In genomic region chr4:40014666-40015065, GRCm38 (mm10) we compare ENCODE assay signal across 8 mouse cellular contexts.
DNase-seq lines count a peak whose midpoint lies in the region; ATAC-seq and TF ChIP-seq lines count a peak whose summit lies in the region.

No protein-coding gene starts in this region.

- H3K4me1 ChIP-seq in kidney, postnatal 0 days (replicated peaks; ENCODE audit: insufficient read depth, low read length): no peaks in the 10 kb centered on the region
- H3K4me1 ChIP-seq in limb, embryonic 14.5 days (ENCODE audit: control insufficient read depth, insufficient read depth, low read length): no peaks in the 10 kb centered on the region
- no peaks in the 10 kb centered on the region for H3K4me1 ChIP-seq in olfactory bulb, adult 2 months (ENCODE audit: control insufficient read depth, insufficient read depth, low read length)

- no peak overlapping the region for H3K4me3 ChIP-seq in C2C12 (ENCODE audit: insufficient read depth, poor library complexity, severe bottlenecking)
- no peak overlapping the region for H3K4me3 ChIP-seq in kidney, postnatal 0 days (replicated peaks; ENCODE audit: low read depth, low read length)
- no peak overlapping the region for H3K4me3 ChIP-seq in limb, embryonic 14.5 days (replicated peaks; ENCODE audit: low read length)
- H3K4me3 ChIP-seq in olfactory bulb, adult 2 months (ENCODE audit: insufficient read depth, low read depth, low read length): peak overlapping the region; percentile 19

- WGBS in kidney, postnatal 0 days: 20% methylated on average over 7 of the region's 7 CpGs
- 47% methylated on average over 7 of the region's 7 CpGs for WGBS in limb, embryonic 14.5 days
- WGBS in olfactory bulb, adult 2 months: 9% methylated on average over 7 of the region's 7 CpGs

- no peaks in the 10 kb centered on the region for H3K27me3 ChIP-seq in C2C12 (ENCODE audit: control insufficient read depth, insufficient read depth, insufficient read length)
- no peaks in the 10 kb centered on the region for H3K27me3 ChIP-seq in kidney, postnatal 0 days (ENCODE audit: insufficient read depth, low read length)
- H3K27me3 ChIP-seq in limb, embryonic 14.5 days (ENCODE audit: control insufficient read depth, insufficient read depth, low read length): no peaks in the 10 kb centered on the region

- peak; percentile 39 to 53 for DNase-seq in adrenal gland, adult 18-20 months (ENCODE audit: low spot score in 2 of 2)
- DNase-seq in embryo, embryonic 10 days (ENCODE audit: low spot score): peak; percentile 74
- DNase-seq in gastrocnemius, postnatal 25 days: peak; percentile 17
- peak; percentile 86 for DNase-seq in kidney, postnatal 0 days (ENCODE audit: low spot score)
- peak; percentile 85 for DNase-seq in limb, embryonic 14.5 days (ENCODE audit: low spot score)
- no peak for DNase-seq in natural killer cell, adult 2 months (ENCODE audit: low spot score in 2 of 2)

- H3K79me2 ChIP-seq in C2C12 (ENCODE audit: control insufficient read depth, insufficient read depth): no peaks in the 10 kb centered on the region

- no peaks in the 10 kb centered on the region for H3K9me3 ChIP-seq in kidney, postnatal 0 days (replicated peaks; ENCODE audit: low read length)
- H3K9me3 ChIP-seq in limb, embryonic 14.5 days (ENCODE audit: control insufficient read depth, low read length): no peaks in the 10 kb centered on the region

- ATAC-seq in kidney, postnatal 0 days (replicated peaks; ENCODE audit: low FRiP score, low read depth): no peak
- ATAC-seq in limb, embryonic 14.5 days (ENCODE audit: low FRiP score, low read depth): no peak

- H3K4me2 ChIP-seq in kidney, postnatal 0 days (ENCODE audit: low read length): peak overlapping the region; percentile 15; the same call in 1 of the 2 replicates
- no peak overlapping the region for H3K4me2 ChIP-seq in limb, embryonic 14.5 days (replicated peaks; ENCODE audit: low read depth, low read length, severe bottlenecking)

- H3K9ac ChIP-seq in kidney, postnatal 0 days (ENCODE audit: low read depth, low read length): no peak overlapping the region
- H3K9ac ChIP-seq in limb, embryonic 14.5 days (ENCODE audit: low read depth, low read length, severe bottlenecking): no peak overlapping the region

- no peaks in the 10 kb centered on the region for H3K36me3 ChIP-seq in C2C12 (ENCODE audit: control insufficient read depth, insufficient read depth)
- no peaks in the 10 kb centered on the region for H3K36me3 ChIP-seq in kidney, postnatal 0 days (ENCODE audit: insufficient read depth, low read length)
- no peaks in the 10 kb centered on the region for H3K36me3 ChIP-seq in limb, embryonic 14.5 days (ENCODE audit: control insufficient read depth, insufficient read depth, low read length)

- TF ChIP-seq CTCF in C2C12 (IDR thresholded peaks at IDR 0.05; ENCODE audit: control insufficient read depth, insufficient read depth, insufficient read length): peak; percentile 51
- peak; percentile 87 for TF ChIP-seq CTCF in kidney, postnatal 0 days (IDR thresholded peaks at IDR 0.05; ENCODE audit: low read depth)
- TF ChIP-seq CTCF in olfactory bulb, adult 2 months (IDR thresholded peaks at IDR 0.05; ENCODE audit: insufficient read depth, low read depth, low read length): 0 out of 2 replicates have a peak, but pooled peaks have one; percentile 9

- H3ac ChIP-seq in C2C12 (ENCODE audit: control insufficient read depth, insufficient read length, low read depth): no peak overlapping the region

- no peaks in the 10 kb centered on the region for H3K79me3 ChIP-seq in C2C12 (ENCODE audit: low read depth)

- no peak overlapping the region for H3K27ac ChIP-seq in kidney, postnatal 0 days
- no peak overlapping the region for H3K27ac ChIP-seq in limb, embryonic 14.5 days (replicated peaks; ENCODE audit: low read depth, low read length)
- H3K27ac ChIP-seq in olfactory bulb, adult 2 months (ENCODE audit: insufficient read depth, low read depth, low read length): no peak overlapping the region

- TF ChIP-seq POLR2A in limb, embryonic 14.5 days (IDR thresholded peaks at IDR 0.05; ENCODE audit: borderline replicate concordance, extremely low read depth, insufficient read depth, insufficient read length): no peak
- TF ChIP-seq POLR2A in olfactory bulb, adult 2 months (IDR thresholded peaks at IDR 0.05; ENCODE audit: insufficient read depth, low read depth, low read length): no peak

TF ChIP-seq in C2C12, 6 proteins besides CTCF, POLR2A, EP300 and RAD21:
- TF ChIP-seq MYOD1 (IDR thresholded peaks at IDR 0.05; ENCODE audit: control insufficient read depth, insufficient read length, low read depth): no peak

Comparison
In these comparisons a context has a peak if more than half of its experiments do, and no peak if none do; other contexts are left out.
1. CTCF ChIP-seq: peak in every context shown above with its lines; median percentile 87 in kidney, postnatal 0 days; 51 in C2C12; 9 in olfactory bulb, adult 2 months.
2. DNase-seq: peak in adrenal gland, adult 18-20 months (2 of 2), embryo, embryonic 10 days (single experiment), gastrocnemius, postnatal 25 days (single experiment), kidney, postnatal 0 days (single experiment) and limb, embryonic 14.5 days (single experiment); none in natural killer cell, adult 2 months (0 of 2).